Mouse (Mus musculus) left cerebral cortex, adult 2 months (tissue): ENCODE measurements around the gene Psmc3. TPM values are rescaled to one million over a fixed set of nuclear protein-coding genes. Genes with fewer than 3 reads are reported as not detected.
A peak's percentile ranks its signal among the peaks of the same experiment; 100 is the strongest.

ENCODE experiments used
- DNase-seq, 2 experiments: peaks; one replicate each; pipeline ENCODE4 v3.0.0; 2021 to 2022; ENCODE audit warnings: low spot score in 2 of 2, mixed read lengths in 1 of 2; ENCODE audit errors: extremely low spot score in 1 of 2
- H3K27ac ChIP-seq: fragments of 200-600 bp; 2 replicates; pipeline ENCODE4 v1.8.1; 2022
- H3K4me3 ChIP-seq: fragments of 200-600 bp; 2 replicates; pipeline ENCODE4 v1.8.1; 2022
- CTCF ChIP-seq: fragments of 200-600 bp; IDR thresholded peaks from 2 replicates; pipeline ENCODE4 v1.8.1; 2022; ENCODE audit warnings: antibody characterized with exemption, mild to moderate bottlenecking, moderate library complexity
- intact Hi-C: fragments of 180-260 bp; cut with DNase I; formaldehyde crosslinking; loops from one replicate; pipeline ENCODE4 v1.15.1; 2025
- total RNA-seq, 2 experiments: library from RNA; stranded (reverse); gene quantifications; 2 replicates each; pipeline ENCODE4 v1.2.3; 2021

The Psmc3 gene
- total RNA-seq, 2 experiments from 2014 or later: 205 to 207 TPM

DNA sequence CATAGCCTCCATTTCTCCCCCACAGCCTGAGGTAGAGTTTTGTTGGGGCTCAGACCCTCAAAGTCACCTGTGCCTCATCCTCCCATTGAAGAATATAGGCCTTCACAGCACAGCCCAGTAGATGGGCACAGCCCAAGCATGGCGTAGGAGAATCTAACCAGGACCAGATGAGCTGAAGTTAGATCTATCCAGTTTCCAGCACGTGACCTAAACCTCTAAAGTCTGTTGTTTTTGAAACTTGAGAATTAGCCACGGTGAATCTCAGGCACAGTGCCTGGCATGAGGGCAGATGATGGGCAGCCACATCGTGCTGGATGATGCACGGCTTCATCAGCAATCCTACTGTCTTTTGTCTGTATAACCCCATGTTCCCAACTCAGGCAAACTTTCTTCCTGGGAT is 4.6 kb downstream of the Psmc3 start:
- no peak overlapping the region for H3K4me3 ChIP-seq
- H3K27ac ChIP-seq: no peak overlapping the region
- TF ChIP-seq CTCF: no peak
- no peak for DNase-seq
- intact Hi-C loops: no loop called here

DNA sequence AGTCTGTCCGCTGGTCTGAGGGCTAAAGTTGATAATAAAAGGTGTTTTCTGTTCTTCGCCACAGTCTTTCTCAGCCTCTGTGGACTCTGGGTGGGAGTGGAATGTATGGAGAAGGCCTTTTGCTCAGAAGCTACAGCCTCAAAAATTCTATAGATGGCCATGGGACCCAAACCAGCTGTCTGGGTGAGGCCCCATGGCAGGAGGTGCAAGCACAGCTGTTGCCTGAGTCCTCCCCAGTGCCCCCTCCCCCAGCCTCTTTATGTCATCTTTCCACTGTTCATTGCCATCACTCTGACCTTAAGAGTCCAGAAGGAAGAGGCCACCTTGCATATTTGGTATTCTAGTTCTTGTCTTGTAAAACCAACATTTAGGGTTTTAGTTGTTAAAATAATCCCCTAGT is 5.6 kb downstream of the Psmc3 start:
- intact Hi-C loops: no loop called here
- no peak for TF ChIP-seq CTCF

DNA sequence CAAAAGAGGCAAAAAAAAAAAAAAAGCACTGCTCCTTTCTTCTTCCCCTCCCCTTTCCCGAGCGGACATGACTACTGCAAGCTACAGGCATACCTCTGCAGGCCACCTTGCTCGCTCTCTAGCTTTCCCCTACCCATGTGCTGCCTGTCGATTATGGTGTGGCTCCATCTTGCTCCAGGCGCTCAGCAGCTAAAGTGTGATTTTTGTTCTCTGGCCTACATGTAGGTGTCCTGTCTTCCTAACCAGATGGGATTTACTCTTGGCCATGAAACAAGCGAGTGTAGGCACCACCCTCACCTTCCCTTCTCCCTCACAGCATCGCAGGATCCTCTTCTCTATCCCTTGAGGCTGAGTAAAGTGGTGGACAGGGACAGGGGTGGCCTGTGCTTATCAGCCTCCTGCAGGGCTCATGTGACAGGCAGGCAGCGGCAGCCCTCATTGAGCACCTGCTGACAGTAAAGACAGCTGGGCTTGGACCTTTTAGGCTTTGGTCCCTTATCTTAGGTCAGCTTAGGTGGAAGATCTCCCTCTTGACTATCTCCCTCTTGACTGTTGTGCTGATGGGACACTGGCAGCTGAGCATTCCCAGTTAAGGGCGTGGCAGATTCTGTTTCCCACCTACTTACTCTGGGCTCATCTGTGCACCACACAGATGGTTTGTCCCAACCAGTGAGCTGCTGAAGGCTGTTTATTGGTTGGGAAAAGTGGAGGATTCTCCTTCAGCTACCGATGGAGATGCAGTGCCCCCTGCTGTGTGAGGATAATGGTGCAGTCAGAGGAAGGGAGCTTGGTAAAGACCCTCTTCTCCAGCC is 6.9 kb downstream of the Psmc3 start:
- TF ChIP-seq CTCF: peak; percentile 75
- Histone ChIP-seq H3K27ac (peak overlapping the region; percentile 71), H3K4me3 (no peak overlapping the region)
- intact Hi-C loops: loop anchor here (1.0 to 2.0 kb wide), 2 partner anchors 146 to 195 kb away; no protein-coding TSS in a partner anchor
- peak; percentile 61 to 74 for DNase-seq

More for the DNA sequence above, 5.6 kb downstream of the Psmc3 start:
- H3K4me3 ChIP-seq: no peak overlapping the region
- DNase-seq: no peak
- no peak overlapping the region for H3K27ac ChIP-seq

GRCm38 (mm10) chr2:91061849-91062481 is 8.2 kb downstream of the Psmc3 start:
- H3K4me3 ChIP-seq: no peak overlapping the region
- DNase-seq: no peak
- intact Hi-C loops: loop anchor here (1.0 to 2.0 kb wide), 2 partner anchors 147 to 197 kb away; no protein-coding TSS in a partner anchor
- no peak for TF ChIP-seq CTCF
- peak overlapping the region; percentile 71; the same call in 1 of the 2 replicates for H3K27ac ChIP-seq

- Histone ChIP-seq H3K4me3 (no peak overlapping the region), H3K27ac (no peak overlapping the region; the same call in 1 of the 2 replicates)
- TF ChIP-seq CTCF: no peak
- no peak for DNase-seq
- intact Hi-C loops: no loop called here
These were observed 9.2 kb downstream of the Psmc3 start for GRCm38 (mm10) chr2:91062779-91063606.

DNA sequence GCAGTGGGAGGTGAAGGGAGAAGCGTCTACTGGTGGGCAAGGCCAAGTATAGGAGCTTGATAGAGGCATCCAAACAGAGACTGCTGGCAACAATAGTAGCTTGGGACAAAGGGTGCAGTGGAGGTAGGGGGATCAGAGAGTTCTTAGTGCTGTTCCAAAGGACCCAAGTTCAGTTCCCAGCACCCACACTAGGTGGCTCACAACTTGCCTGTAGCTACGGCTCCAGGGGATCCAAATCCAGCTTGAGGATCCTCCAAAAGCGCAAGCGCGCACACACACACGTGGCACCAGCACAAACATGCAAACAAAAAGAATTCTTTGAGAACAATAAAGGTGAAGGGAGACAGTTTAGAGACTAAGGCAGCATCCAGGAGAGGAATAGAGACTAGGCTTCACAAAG is 10.4 kb downstream of the Psmc3 start:
- intact Hi-C loops: no loop called here
- no peak for DNase-seq
- H3K27ac ChIP-seq: no peak overlapping the region

GRCm38 (mm10) chr2:91065544-91065943 is 11.7 kb downstream of the Psmc3 start:
- peak overlapping the region; percentile 57; the same call in 1 of the 2 replicates for H3K27ac ChIP-seq
- no peak overlapping the region for H3K4me3 ChIP-seq
- peak; percentile 78 for TF ChIP-seq CTCF
- peak in 1 of 2 experiments; percentile 57 for DNase-seq
- intact Hi-C loops: no loop called here

More for the DNA sequence above, 10.4 kb downstream of the Psmc3 start:
- no peak overlapping the region for H3K4me3 ChIP-seq
- TF ChIP-seq CTCF: peak; percentile 22

DNA sequence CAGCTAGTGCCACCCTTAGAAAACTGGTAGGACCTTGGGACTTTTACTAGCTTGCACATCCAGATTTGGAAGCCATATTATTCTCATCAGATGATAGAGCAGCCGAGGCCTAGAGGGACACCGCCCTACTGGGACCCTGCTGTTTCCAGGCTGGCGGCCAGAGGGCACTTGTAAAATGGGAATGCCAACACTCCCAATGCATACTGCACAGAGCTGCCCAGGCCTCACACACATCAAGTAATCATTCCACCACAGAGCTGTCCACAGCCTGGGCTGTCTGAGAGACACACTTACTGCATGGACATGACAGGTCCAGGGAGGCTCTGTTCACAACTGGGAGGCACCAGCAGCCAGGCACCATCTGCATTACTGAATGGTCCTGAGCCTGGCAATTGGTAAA is 12.6 kb downstream of the Psmc3 start:
- intact Hi-C loops: no loop called here
- H3K27ac ChIP-seq: no peak overlapping the region
- no peak for TF ChIP-seq CTCF
- no peak for DNase-seq
- no peak overlapping the region for H3K4me3 ChIP-seq

DNA sequence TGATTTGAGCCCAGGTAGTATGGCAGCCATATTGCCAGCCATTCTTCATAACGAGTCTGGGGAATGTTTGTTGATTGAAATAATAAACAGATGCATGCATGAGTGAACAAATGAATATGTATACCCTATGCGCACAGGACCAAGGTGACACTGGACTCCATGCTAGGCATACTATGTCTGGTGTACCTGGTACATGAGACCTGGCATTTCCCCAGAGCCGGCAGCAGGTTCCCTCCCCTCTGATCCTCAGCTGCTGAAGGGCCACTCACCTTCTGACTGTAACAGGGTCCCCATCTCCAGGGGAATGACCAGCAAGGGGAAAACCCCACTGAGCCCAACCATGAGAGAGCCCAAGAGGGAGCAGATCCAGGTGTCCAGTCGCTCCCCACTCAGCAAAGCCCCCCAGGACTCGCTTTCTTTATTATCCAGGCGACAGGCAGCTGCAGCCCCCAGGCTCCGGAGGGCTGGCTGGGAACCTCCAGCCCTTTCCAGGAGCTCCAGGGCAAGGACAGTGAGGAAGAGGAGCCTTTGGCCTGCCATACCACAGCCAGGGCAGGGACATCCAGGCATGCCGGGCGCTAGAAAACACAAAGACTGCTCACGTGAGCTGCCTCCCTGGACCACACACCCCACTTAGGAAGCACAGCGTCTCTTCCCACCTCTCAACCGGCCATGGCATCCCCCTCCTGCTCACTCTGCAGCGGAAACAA is 14.5 kb downstream of the Psmc3 start:
- TF ChIP-seq CTCF: no peak
- Histone ChIP-seq H3K27ac (no peak overlapping the region; the same call in 1 of the 2 replicates), H3K4me3 (peak overlapping the region; percentile 89)
- DNase-seq: no peak
- intact Hi-C loops: no loop called here

GRCm38 (mm10) chr2:91068872-91069165 is 15.0 kb downstream of the Psmc3 start:
- TF ChIP-seq CTCF: no peak
- H3K27ac ChIP-seq: peak overlapping the region; percentile 80; the same call in 1 of the 2 replicates
- intact Hi-C loops: no loop called here
- H3K4me3 ChIP-seq: peak overlapping the region; percentile 89
- DNase-seq: no peak

GRCm38 (mm10) chr2:91069306-91070000 is 15.6 kb downstream of the Psmc3 start:
- DNase-seq: no peak
- H3K27ac ChIP-seq: peak overlapping the region; percentile 80
- peak overlapping the region; percentile 89 for H3K4me3 ChIP-seq
- no peak for TF ChIP-seq CTCF
- intact Hi-C loops: no loop called here
